Mouse (Mus musculus): Measurements from ENCODE around the gene Gxylt2.

Gene Gxylt2

GRCm38 (mm10) chr6:100848682-100849375 is 144.3 kb downstream of the Gxylt2 start:
- DNase-seq (ENCODE audit: low spot score in 2 of 2): no peak

- no peak for DNase-seq (ENCODE audit: low spot score in 2 of 2)
These were observed 146.1 kb downstream of the Gxylt2 start for GRCm38 (mm10) chr6:100850671-100851081.

- DNase-seq (ENCODE audit: low spot score in 2 of 2): no peak
These were observed 146.5 kb downstream of the Gxylt2 start for GRCm38 (mm10) chr6:100851083-100851482.
